Mouse (Mus musculus): ENCODE results near the gene Lrrc42. TPM values are rescaled to one million over a fixed set of nuclear protein-coding genes. Genes with fewer than 3 reads are reported as not detected.

Lrrc42 gene
- 10 to 100 TPM; 25.1 to 33.5 TPM for polyA plus RNA-seq (2017; shearing (Covaris generic))

DNA sequence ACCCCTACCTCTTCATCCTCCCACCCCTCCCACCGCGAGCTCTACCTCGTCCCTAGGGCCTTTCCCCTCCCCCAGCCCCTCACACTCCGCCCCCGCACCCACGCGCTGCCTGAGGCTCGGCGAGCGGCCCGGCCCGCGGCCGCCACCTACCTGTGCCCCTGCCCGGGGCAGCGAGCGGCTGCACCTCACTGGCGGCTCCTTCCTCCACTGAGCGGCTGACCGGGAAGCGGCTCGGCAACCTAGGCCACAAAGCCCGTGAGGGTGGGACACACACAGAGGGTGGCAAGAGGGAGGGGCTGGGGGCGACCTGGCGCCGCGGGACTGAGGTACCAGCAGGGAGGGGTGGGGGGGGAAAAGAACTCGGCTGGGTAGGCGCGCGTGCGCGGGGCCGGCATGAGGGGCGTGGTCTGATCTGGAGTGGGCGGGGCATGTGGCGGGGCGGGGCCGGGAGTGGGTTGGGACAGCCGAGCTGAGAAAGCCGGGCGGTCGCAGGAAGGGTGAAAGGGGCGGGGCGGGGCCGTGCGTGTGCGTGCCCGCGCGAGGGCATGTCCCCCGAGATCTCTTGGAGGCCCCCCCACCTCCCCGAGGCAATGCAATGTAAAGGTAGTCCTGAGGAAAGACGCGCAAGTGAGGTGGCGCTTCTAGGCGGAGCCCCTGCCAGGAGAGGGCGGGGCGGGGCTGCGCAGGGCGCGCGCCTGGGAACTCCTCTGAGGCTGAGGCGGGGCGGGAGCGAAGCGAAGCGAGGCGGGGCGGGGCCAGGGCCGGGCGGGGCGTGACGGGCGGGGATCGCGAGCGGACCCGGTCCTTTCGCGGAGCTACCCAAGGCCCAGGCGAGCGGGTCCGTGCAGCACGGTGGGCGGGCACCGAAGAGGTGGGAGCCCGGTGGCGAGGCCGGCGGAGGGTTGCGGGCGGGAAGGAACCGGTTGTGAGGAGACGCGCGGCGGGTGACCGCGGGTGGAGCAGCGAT, at the start of gene Lrrc42, which contains the start of gene Hspb11:
Lrrc42 (minus strand) TSS at position 408 of the 967 bp plus-strand sequence.
Hspb11 (plus strand) TSS at position 469 of the 967 bp plus-strand sequence.

DNA sequence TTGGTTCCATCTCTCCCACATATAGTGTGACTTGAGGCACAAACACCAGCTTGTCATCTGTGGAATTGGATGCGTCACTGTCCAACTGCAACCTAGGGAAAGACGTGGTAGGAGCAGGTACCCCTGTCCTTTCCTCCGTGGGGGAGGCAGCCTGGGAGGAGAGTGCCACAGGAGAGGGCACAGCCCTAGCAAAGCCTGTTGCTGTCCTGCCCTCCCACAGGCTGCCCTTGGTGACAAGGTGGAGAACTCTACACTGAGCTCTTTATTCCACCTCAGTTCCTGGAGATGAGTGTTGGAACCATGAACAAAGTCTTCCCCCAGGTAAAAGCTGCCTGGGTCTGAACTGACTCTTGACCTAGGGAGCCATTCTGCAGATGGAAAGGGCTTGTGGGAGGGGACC, 44.5 kb downstream of the Lrrc42 start, which contains the start of gene Ldlrad1:
Ldlrad1 (plus strand) TSS at position 301 of the 400 bp plus-strand sequence.

Other genes starting within 250 kb of the Lrrc42 start
- 10 to 100 TPM; 57.7 to 68.4 TPM for gene Mrpl37, start 186.7 kb downstream of the Lrrc42 start, polyA plus RNA-seq (2017; shearing (Covaris generic))
- 1 to 10 TPM; 3.4 to 4.2 TPM for gene Cyb5rl, start 186.5 kb downstream of the Lrrc42 start, polyA plus RNA-seq (2017; shearing (Covaris generic))
- gene Cdcp2, start 156.6 kb downstream of the Lrrc42 start, polyA plus RNA-seq (2017; shearing (Covaris generic)) = under 1 TPM in 1 of 2 experiments, not detected in 1; 0.21 TPM
- 100 to 1,000 TPM; 377 to 382 TPM for gene Tmem59, start 75.1 kb downstream of the Lrrc42 start, polyA plus RNA-seq (2017; shearing (Covaris generic))
- 10 to 100 TPM; 19.0 to 29.5 TPM for gene Tceanc2, start 74.4 kb downstream of the Lrrc42 start, polyA plus RNA-seq (2017; shearing (Covaris generic))
- under 1 TPM in 1 of 2 experiments, not detected in 1; 0.27 TPM for gene Ldlrad1, start 44.4 kb downstream of the Lrrc42 start, polyA plus RNA-seq (2017; shearing (Covaris generic))
- gene Hspb11, start 61 bp upstream of the Lrrc42 start, polyA plus RNA-seq (2017; shearing (Covaris generic)) = 10 to 100 TPM; 20.6 to 27.1 TPM
- under 1 TPM in 1 of 2 experiments, not detected in 1; 0.32 TPM for gene Dio1, start 53.6 kb upstream of the Lrrc42 start, polyA plus RNA-seq (2017; shearing (Covaris generic))
- 100 to 1,000 TPM; 106 to 119 TPM for gene Yipf1, start 60.8 kb upstream of the Lrrc42 start, polyA plus RNA-seq (2017; shearing (Covaris generic))
- 1 to 10 TPM; 4.3 to 6.3 TPM for gene Ndc1, start 114.3 kb upstream of the Lrrc42 start, polyA plus RNA-seq (2017; shearing (Covaris generic))
- gene Glis1, start 181.1 kb upstream of the Lrrc42 start, polyA plus RNA-seq (2017; shearing (Covaris generic)) = under 1 TPM in 1 of 2 experiments, not detected in 1; 0.43 TPM